ENCODE assay signal across 13 mouse cellular contexts in genomic region chr11:70917896-70918295, GRCm38 (mm10). TPM values are rescaled to one million over a fixed set of nuclear protein-coding genes. Genes with fewer than 3 reads are reported as not detected.
DNase-seq lines count a peak whose midpoint lies in the region; TF ChIP-seq lines count a peak whose summit lies in the region.
"Had no signal": no experiment of that assay in that cellular context is flagged by ENCODE, and none has a peak within 500 bp of the region (broad histone marks: within the 10 kb centered on the region; RNA-seq: fewer than 3 reads in every experiment).

No protein-coding gene starts in this region.

- no peaks in the 10 kb centered on the region for H3K27me3 ChIP-seq in liver, adult 2 months (ENCODE audit: control insufficient read depth, insufficient read depth, low read length)
- H3K27me3 ChIP-seq: liver, embryonic 15.5 days; megakaryocyte, embryonic 14.5 days had no signal

- no peak overlapping the region for H3K4me3 ChIP-seq in liver, adult 2 months (ENCODE audit: insufficient read depth, low read depth, low read length)
- no peak overlapping the region for H3K4me3 ChIP-seq in bone marrow macrophage, adult 2 months (ENCODE audit: insufficient read depth, low read length)
- H3K4me3 ChIP-seq: liver, embryonic 15.5 days; megakaryocyte, embryonic 14.5 days had no signal

- peak; percentile 22 for DNase-seq in liver, adult 2 months (ENCODE audit: extremely low read depth, low read depth, low spot score)
- DNase-seq in liver: no peak
- peak; percentile 17 to 29 for DNase-seq in layer of hippocampus, adult 8-10 months (ENCODE audit: low spot score in 2 of 2)
- peak; percentile 31 to 68 for DNase-seq in natural killer cell, adult 2 months (ENCODE audit: low spot score in 2 of 2)
- no peak for DNase-seq in gastrocnemius, adult 8-10 months (ENCODE audit: low spot score in 2 of 2)
- DNase-seq in lung, postnatal 10 days: no peak
- DNase-seq: adrenal gland, postnatal 25 days; cerebellum, adult 11-12 months; gastrocnemius, postnatal 10 days; kidney, adult 11 months had no signal

- H3K36me3 ChIP-seq in liver, adult 2 months (ENCODE audit: control insufficient read depth, insufficient read depth, low read length): peaks cover 58% of the 10 kb centered on the region

- WGBS in liver, adult 2 months: 88% methylated on average over 2 of the region's 2 CpGs

- H3K27ac ChIP-seq in liver, adult 2 months (replicated peaks; ENCODE audit: insufficient read depth, low read depth, low read length): no peak overlapping the region
- peak overlapping the region; percentile 69 for H3K27ac ChIP-seq in bone marrow macrophage, adult 2 months (ENCODE audit: insufficient read depth, low read depth, low read length)
- H3K27ac ChIP-seq: liver, embryonic 15.5 days had no signal

- no peak for TF ChIP-seq CTCF in liver, adult 2 months (IDR thresholded peaks at IDR 0.05; ENCODE audit: low read depth, low read length)
- no peak for TF ChIP-seq CTCF in bone marrow macrophage, adult 2 months (IDR thresholded peaks at IDR 0.05; ENCODE audit: low read depth, low read length)

- no peaks in the 10 kb centered on the region for H3K4me1 ChIP-seq in liver, adult 2 months (ENCODE audit: control insufficient read depth, insufficient read depth, low read length)
- H3K4me1 ChIP-seq in bone marrow macrophage, adult 2 months (ENCODE audit: control insufficient read depth, insufficient read depth, low read length): peaks cover 29% of the 10 kb centered on the region
- H3K4me1 ChIP-seq: liver, embryonic 15.5 days had no signal

- no peak overlapping the region for H3K9ac ChIP-seq in liver, adult 2 months (ENCODE audit: low read depth, low read length)
- H3K9ac ChIP-seq: liver, embryonic 15.5 days had no signal

- no peaks in the 10 kb centered on the region; the same call in 1 of the 2 replicates for H3K79me2 ChIP-seq in liver, adult 2 months (ENCODE audit: control insufficient read depth, insufficient read depth, low read length)

- TF ChIP-seq POLR2A in liver, adult 2 months (IDR thresholded peaks at IDR 0.05; ENCODE audit: extremely low read depth, insufficient read depth, low read length): no peak
- no peak for TF ChIP-seq POLR2A in bone marrow macrophage, adult 2 months (IDR thresholded peaks at IDR 0.05; ENCODE audit: borderline replicate concordance, low read depth, low read length)

RNA-seq across cellular contexts. Expression of gene Nup88, which starts 51.9 kb away (rescaled TPM):
- 26.9 and 28.9 TPM in 2 replicates for total RNA-seq in liver, adult 2 months (2014; rRNA removed)
- polyA plus RNA-seq in liver, adult 2 months (2012; rRNA removed): 11.6 and 14.3 TPM in 2 replicates
- 54.1 and 56.2 TPM in 2 replicates for polyA plus RNA-seq in bone marrow macrophage, adult 2 months (2012; ENCODE audit: insufficient read depth, insufficient read length, missing spikeins)
- total RNA-seq in layer of hippocampus, adult 8-10 months (2022): 10 to 100 TPM; 50.9 to 62.2 (median 52.4) TPM
- 10 to 100 TPM; 26.4 to 38.5 (median 31.9) TPM for total RNA-seq in gastrocnemius, adult 8-10 months (2022)

RNA-seq across cellular contexts. Expression of gene Rpain, which starts 52.1 kb away (rescaled TPM):
- total RNA-seq in liver, adult 2 months (2014; rRNA removed): 48.1 and 51.5 TPM in 2 replicates
- polyA plus RNA-seq in liver, adult 2 months (2012; rRNA removed): 32.5 and 38.5 TPM in 2 replicates
- 60.5 and 65.8 TPM in 2 replicates for polyA plus RNA-seq in bone marrow macrophage, adult 2 months (2012; ENCODE audit: insufficient read depth, insufficient read length, missing spikeins)
- 10 to 100 TPM; 33.5 to 43.3 (median 39.9) TPM for total RNA-seq in layer of hippocampus, adult 8-10 months (2022)
- 10 to 100 TPM; 10.9 to 16.4 (median 12.2) TPM for total RNA-seq in gastrocnemius, adult 8-10 months (2022)

Comparison
In these comparisons a context has a peak if more than half of its experiments do, and no peak if none do; other contexts are left out.
1. DNase-seq: peak in liver, adult 2 months (single experiment), layer of hippocampus, adult 8-10 months (2 of 2) and natural killer cell, adult 2 months (2 of 2); none in liver (single experiment), gastrocnemius, adult 8-10 months (0 of 2) and lung, postnatal 10 days (single experiment).